Mouse (Mus musculus) ES-E14 (cell line): Measurements from ENCODE around the gene Macrod1. TPM values are rescaled to one million over a fixed set of nuclear protein-coding genes. Genes with fewer than 3 reads are reported as not detected.

Source experiments
- DNase-seq: peaks from one replicate; pipeline ENCODE4 v3.0.0-alpha.2; 2013; ENCODE audit warnings: low read depth, low spot score
- H3K27ac ChIP-seq: 2 replicates; pipeline ENCODE4 v1.5.1; 2012; ENCODE audit warnings: low read depth, mild to moderate bottlenecking, low read length, moderate library complexity, mixed read lengths; ENCODE audit not compliant: poor library complexity, insufficient read depth, severe bottlenecking
- H3K36me3 ChIP-seq: 2 replicates; pipeline ENCODE4 v1.6.1; 2012; ENCODE audit warnings: mild to moderate bottlenecking, low read length, moderate library complexity, mixed read lengths; ENCODE audit not compliant: control insufficient read depth, poor library complexity, insufficient read depth, severe bottlenecking
- H3K4me1 ChIP-seq, 2 experiments: fragments of 150-350 bp in 1 of 2; sonication (generic) in 1 of 2; 2 replicates each; pipeline ENCODE4 v1.6.1; 2012; ENCODE audit warnings: low read length in 2 of 2, mild to moderate bottlenecking in 1 of 2, mixed read lengths in 1 of 2; ENCODE audit not compliant: control insufficient read depth in 2 of 2, insufficient read depth in 2 of 2, poor library complexity in 1 of 2
- H3K4me3 ChIP-seq, 2 experiments: fragments of 150-350 bp in 1 of 2; sonication (generic) in 1 of 2; 2 replicates each; pipeline ENCODE4 v1.5.1; 2012; ENCODE audit warnings: low read length in 2 of 2, low read depth in 1 of 2, mild to moderate bottlenecking in 1 of 2, mixed read lengths in 1 of 2; ENCODE audit not compliant: insufficient read depth in 1 of 2, poor library complexity in 1 of 2, severe bottlenecking in 1 of 2
- H3K9ac ChIP-seq: 2 replicates; pipeline ENCODE4 v1.6.1; 2012; ENCODE audit warnings: low read depth, mild to moderate bottlenecking, low read length, mixed read lengths; ENCODE audit not compliant: poor library complexity, insufficient read depth, severe bottlenecking
- H3K9me3 ChIP-seq: fragments of 150-350 bp; sonication (generic); 2 replicates; pipeline ENCODE4 v1.6.1; 2012; ENCODE audit warnings: low read depth, mild to moderate bottlenecking, low read length; ENCODE audit not compliant: control insufficient read depth, insufficient read depth
- CHD2 ChIP-seq: IDR thresholded peaks from 2 replicates; pipeline ENCODE4 v1.6.1; 2014; ENCODE audit warnings: mild to moderate bottlenecking, low read depth, low read length, inconsistent platforms
- HCFC1 ChIP-seq: IDR thresholded peaks from 2 replicates; pipeline ENCODE4 v1.6.1; 2012; ENCODE audit warnings: low read length, inconsistent platforms, borderline replicate concordance; ENCODE audit not compliant: insufficient read depth
- MAFK ChIP-seq: IDR thresholded peaks from 2 replicates; pipeline ENCODE4 v1.6.1; 2014; ENCODE audit warnings: mild to moderate bottlenecking, low read depth, low read length, inconsistent platforms; ENCODE audit not compliant: insufficient read depth
- ZC3H11A ChIP-seq: IDR thresholded peaks from 2 replicates; pipeline ENCODE4 v1.6.1; 2012; ENCODE audit warnings: low read depth, mild to moderate bottlenecking, inconsistent platforms, low read length, borderline replicate concordance
- ZNF384 ChIP-seq: IDR thresholded peaks from 2 replicates; pipeline ENCODE4 v1.6.1; 2012; ENCODE audit warnings: low read depth, low read length, inconsistent platforms
- in situ Hi-C, 2 experiments: fragments of 600-800 bp; cut with MboI; formaldehyde crosslinking; loops; one replicate each; pipeline ENCODE4 v1.15.1; 2025; ENCODE audit warnings: low sequenced_read_pairs in 2 of 2, inconsistent platforms in 1 of 2; ENCODE audit not compliant: unreplicated experiment in 2 of 2
- total RNA-seq: library from RNA; depleted of rRNA; stranded (reverse); fragments of 300-350 nt; gene quantifications from 2 replicates; pipeline ENCODE4 v1.2.3, GENCODE M21; 2012

Gene Macrod1
- total RNA-seq, 1 experiment, result 1.4 TPM

DNA sequence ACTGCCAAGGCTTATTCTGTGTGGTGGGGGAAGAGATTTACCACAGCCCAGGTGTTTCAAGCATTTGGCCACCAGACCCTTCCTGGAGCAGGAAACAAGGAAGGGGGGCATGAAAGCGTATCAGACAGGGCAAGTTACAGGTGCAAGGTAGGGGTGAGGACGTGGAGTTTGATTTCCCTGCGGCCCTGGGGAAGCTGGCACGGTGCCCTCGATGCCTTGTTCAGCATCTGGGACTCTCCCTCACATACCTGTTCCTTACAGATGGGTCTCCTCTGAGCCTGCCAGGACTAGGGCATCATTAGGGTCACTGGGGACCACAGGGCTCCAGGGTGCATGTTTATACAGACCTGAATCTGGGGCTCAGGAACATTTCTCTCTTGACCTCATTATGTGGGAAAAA is 36.1 kb downstream of the Macrod1 start:
- H3K4me1 ChIP-seq, result peaks cover 7 to 26% of the 10 kb centered on the region in 2 experiments; a peak in 3 of 4 replicates
- no peak overlapping the region for H3K27ac ChIP-seq
- TF ChIP-seq ZC3H11A (no peak), MAFK (no peak), ZNF384 (no peak), CHD2 (no peak), HCFC1 (no peak)
- no peaks in the 10 kb centered on the region for H3K36me3 ChIP-seq
- in situ Hi-C loops, result no loop called here
- no peak overlapping the region for H3K4me3 ChIP-seq
- no peak for DNase-seq
- H3K9me3 ChIP-seq, result no peaks in the 10 kb centered on the region
- no peak overlapping the region for H3K9ac ChIP-seq

- H3K36me3 ChIP-seq, result no peaks in the 10 kb centered on the region
- in situ Hi-C loops, result no loop called here
- no peak overlapping the region for H3K27ac ChIP-seq
- H3K4me3 ChIP-seq, result no peak overlapping the region
- no peak for DNase-seq
- no peak overlapping the region for H3K9ac ChIP-seq
- peaks cover 4 to 23% of the 10 kb centered on the region in 2 experiments; a peak in 1 of 4 replicates for H3K4me1 ChIP-seq
- H3K9me3 ChIP-seq, result no peaks in the 10 kb centered on the region
- TF ChIP-seq CHD2, result no peak
Measured at GRCm38 (mm10) chr19:7099620-7100155, 43.1 kb downstream of the Macrod1 start.

GRCm38 (mm10) chr19:7102039-7102438 is 45.4 kb downstream of the Macrod1 start:
- no peak overlapping the region for H3K9ac ChIP-seq
- no peaks in the 10 kb centered on the region for H3K36me3 ChIP-seq
- no peak overlapping the region for H3K27ac ChIP-seq
- no peak for DNase-seq
- H3K9me3 ChIP-seq, result no peaks in the 10 kb centered on the region
- no peak for TF ChIP-seq MAFK
- TF ChIP-seq ZC3H11A, result no peak
- no peak for TF ChIP-seq HCFC1
- no peak for TF ChIP-seq ZNF384
- TF ChIP-seq CHD2, result no peak
- H3K4me3 ChIP-seq, result no peak overlapping the region
- peaks cover 2 to 11% of the 10 kb centered on the region in 2 experiments; a peak in 1 of 4 replicates for H3K4me1 ChIP-seq
- in situ Hi-C loops, result no loop called here

DNA sequence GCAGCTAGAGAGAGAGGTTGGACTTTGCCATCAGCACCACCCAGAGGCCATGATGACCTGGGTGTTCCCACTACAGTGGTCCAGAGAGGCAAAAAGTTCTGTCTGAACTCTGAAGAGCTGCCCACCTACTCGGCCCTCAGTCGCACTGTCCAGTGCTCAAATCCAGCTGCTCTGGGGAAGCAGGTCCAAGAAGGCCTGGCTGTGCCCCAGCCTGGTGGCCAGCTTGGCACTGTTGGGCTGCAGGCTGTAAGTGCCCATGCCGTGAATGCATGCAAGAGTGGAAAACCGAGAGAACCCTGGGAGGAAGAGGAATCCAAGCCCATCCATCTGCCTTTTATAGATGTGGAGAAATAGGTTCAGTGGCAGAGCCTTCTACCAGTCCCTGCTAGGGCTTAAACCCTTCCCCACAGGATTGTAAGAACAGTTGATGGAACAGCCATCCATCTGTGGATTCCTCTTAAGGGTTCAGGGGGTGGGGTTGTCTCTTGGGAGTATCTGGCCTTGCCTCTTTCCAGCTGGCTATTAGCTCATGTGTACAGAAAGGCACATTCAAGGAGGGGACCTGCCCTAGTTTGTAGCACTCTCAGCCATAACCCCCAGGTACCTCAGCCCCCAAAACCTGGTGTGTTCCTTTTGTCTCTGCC is 46.9 kb downstream of the Macrod1 start:
- peak overlapping the region; percentile 60; the same call in 1 of the 2 replicates for H3K27ac ChIP-seq
- in situ Hi-C loops, result no loop called here
- TF ChIP-seq CHD2 (no peak), ZC3H11A (no peak)
- H3K4me3 ChIP-seq, result peak overlapping the region in 1 of 2 experiments; percentile 20; a peak in 3 of 4 replicates
- peak; percentile 41 for DNase-seq
- H3K9ac ChIP-seq, result peak overlapping the region; percentile 58
- no peaks in the 10 kb centered on the region for H3K36me3 ChIP-seq
- H3K4me1 ChIP-seq, result peaks cover 2 to 11% of the 10 kb centered on the region in 2 experiments; a peak in 1 of 4 replicates
- H3K9me3 ChIP-seq, result no peaks in the 10 kb centered on the region

DNA sequence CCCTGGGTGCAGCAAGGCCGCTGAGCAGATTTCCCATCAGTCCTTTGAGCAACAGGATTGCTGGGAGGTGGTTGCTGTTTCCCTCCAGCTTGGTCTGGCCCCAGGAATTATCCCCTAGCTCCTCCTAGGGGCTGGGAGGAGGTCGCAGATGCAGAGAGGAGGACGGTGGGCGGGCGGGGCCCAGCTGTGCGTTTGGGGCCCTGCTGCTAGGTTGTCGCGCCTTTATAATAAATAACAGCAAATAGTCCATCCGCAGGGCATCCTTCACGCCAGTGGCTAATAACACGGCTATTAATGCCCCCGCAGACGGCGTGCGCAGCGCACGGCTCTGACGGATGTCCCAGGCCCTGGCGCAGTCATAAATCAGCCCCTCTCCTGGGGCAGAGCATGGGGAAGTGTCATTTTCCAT is 47.4 kb downstream of the Macrod1 start:
- in situ Hi-C loops, result no loop called here
- Histone ChIP-seq H3K4me1 (peaks cover 2 to 11% of the 10 kb centered on the region in 2 experiments; a peak in 1 of 4 replicates), H3K9ac (peak overlapping the region; percentile 58), H3K36me3 (no peaks in the 10 kb centered on the region), H3K27ac (peak overlapping the region; percentile 60; the same call in 1 of the 2 replicates), H3K4me3 (peak overlapping the region; percentile 20 to 24; a peak in 3 of 4 replicates), H3K9me3 (no peaks in the 10 kb centered on the region)
- peak; percentile 45 for DNase-seq
- no peak for TF ChIP-seq MAFK
- no peak for TF ChIP-seq CHD2
- no peak for TF ChIP-seq ZNF384
- TF ChIP-seq ZC3H11A, result no peak
- no peak for TF ChIP-seq HCFC1
